Comparison of ENCODE assay signal across 8 mouse cellular contexts in the genomic region with DNA sequence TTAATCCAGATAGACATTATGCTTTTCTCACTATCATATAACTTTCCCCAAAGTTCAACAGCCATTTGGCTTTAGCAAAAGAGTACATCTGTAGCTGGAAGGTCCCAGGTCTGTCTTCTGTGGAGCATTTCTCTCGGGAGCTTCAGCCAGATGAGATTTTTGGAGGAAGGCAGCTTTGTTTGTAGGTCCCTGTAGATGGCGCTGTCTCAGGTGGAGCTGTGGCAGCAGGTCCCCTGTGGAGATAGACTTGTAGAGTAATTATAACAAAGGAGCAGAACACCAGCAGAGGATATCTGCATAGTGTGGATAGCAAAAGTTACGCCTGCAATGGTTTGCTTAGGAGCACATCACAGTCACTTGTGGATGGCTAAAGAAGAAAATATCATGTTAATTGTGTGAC.
DNase-seq lines count a peak whose midpoint lies in the region; ATAC-seq lines count a peak whose summit lies in the region.
"Not testable (repeated sequence)": the region's sequence is repeated elsewhere in the genome, so short reads cannot be mapped to it uniquely, and the experiment has no call there.

No protein-coding gene starts in this region.

- not testable (repeated sequence) for H3K9ac ChIP-seq in forebrain, embryonic 15.5 days (replicated peaks); hindbrain, embryonic 11.5 days (ENCODE audit: low read depth, low read length); kidney, embryonic 16.5 days (replicated peaks; ENCODE audit: low read length); liver, embryonic 11.5 days (ENCODE audit: low read depth, low read length); midbrain, embryonic 13.5 days (replicated peaks); stomach, embryonic 16.5 days (ENCODE audit: low read length)

- ATAC-seq in forebrain, embryonic 15.5 days (replicated peaks); hindbrain, embryonic 11.5 days (ENCODE audit: low FRiP score); kidney, embryonic 16.5 days (ENCODE audit: low FRiP score, low TSS enrichment); liver, embryonic 11.5 days (replicated peaks; ENCODE audit: low FRiP score); midbrain, embryonic 13.5 days; stomach, embryonic 16.5 days (ENCODE audit: insufficient read depth, low FRiP score): not testable (repeated sequence)

- H3K4me1 ChIP-seq in forebrain, embryonic 15.5 days; hindbrain, embryonic 11.5 days (replicated peaks; ENCODE audit: control insufficient read depth, insufficient read depth, low read length); kidney, embryonic 16.5 days (ENCODE audit: insufficient read depth, low read length); liver, embryonic 11.5 days (replicated peaks; ENCODE audit: control insufficient read depth, insufficient read depth, low read length); midbrain, embryonic 13.5 days (replicated peaks); stomach, embryonic 16.5 days (ENCODE audit: control insufficient read depth, insufficient read depth, low read length): not testable (repeated sequence)

- not testable (repeated sequence) for H3K27me3 ChIP-seq in forebrain, embryonic 15.5 days; hindbrain, embryonic 11.5 days (ENCODE audit: control insufficient read depth, insufficient read depth, low read length); kidney, embryonic 16.5 days (ENCODE audit: insufficient read depth, low read length); liver, embryonic 11.5 days (replicated peaks; ENCODE audit: control insufficient read depth, insufficient read depth, low read length); stomach, embryonic 16.5 days (ENCODE audit: control insufficient read depth, insufficient read depth, low read length)
- H3K27me3 ChIP-seq in midbrain, embryonic 13.5 days, result peaks cover 21% of the 10 kb centered on the region; the same call in 1 of the 2 replicates

- H3K27ac ChIP-seq in forebrain, embryonic 15.5 days (replicated peaks); hindbrain, embryonic 11.5 days (ENCODE audit: low read depth, low read length); kidney, embryonic 16.5 days (ENCODE audit: low read length); liver, embryonic 11.5 days (ENCODE audit: low read depth, low read length); midbrain, embryonic 13.5 days; stomach, embryonic 16.5 days (ENCODE audit: low read length): not testable (repeated sequence)

- WGBS in forebrain, embryonic 15.5 days, result 22% methylated on average over 3 of the region's 3 CpGs
- 28% methylated on average over 3 of the region's 3 CpGs for WGBS in hindbrain, embryonic 11.5 days
- WGBS in kidney, embryonic 16.5 days, result 31% methylated on average over 3 of the region's 3 CpGs
- 27% methylated on average over 3 of the region's 3 CpGs for WGBS in liver, embryonic 11.5 days
- 33% methylated on average over 3 of the region's 3 CpGs for WGBS in midbrain, embryonic 13.5 days
- 28% methylated on average over 3 of the region's 3 CpGs for WGBS in stomach, embryonic 16.5 days

- not testable (repeated sequence) for H3K9me3 ChIP-seq in forebrain, embryonic 15.5 days; hindbrain, embryonic 11.5 days (ENCODE audit: control insufficient read depth, low read length); kidney, embryonic 16.5 days (ENCODE audit: low read length); liver, embryonic 11.5 days (ENCODE audit: control insufficient read depth, low read length); midbrain, embryonic 13.5 days; stomach, embryonic 16.5 days (replicated peaks; ENCODE audit: control insufficient read depth, low read length)

- not testable (repeated sequence) for H3K4me3 ChIP-seq in forebrain, embryonic 15.5 days; hindbrain, embryonic 11.5 days (ENCODE audit: low read depth, low read length); kidney, embryonic 16.5 days (ENCODE audit: low read length); liver, embryonic 11.5 days (ENCODE audit: low read depth, low read length); midbrain, embryonic 13.5 days (replicated peaks); stomach, embryonic 16.5 days (replicated peaks; ENCODE audit: low read length)

- DNase-seq in brain, adult 2 months (ENCODE audit: low read depth, low spot score), result peak; percentile 31
- peak; percentile 22 for DNase-seq in embryo, embryonic 10 days (ENCODE audit: low spot score)
- DNase-seq in hindbrain, embryonic 11.5 days (ENCODE audit: low spot score), result peak; percentile 25
- DNase-seq in liver, embryonic 11.5 days (ENCODE audit: low spot score), result not testable (repeated sequence)

- H3K36me3 ChIP-seq in forebrain, embryonic 15.5 days; hindbrain, embryonic 11.5 days (ENCODE audit: control insufficient read depth, insufficient read depth, low read length); kidney, embryonic 16.5 days (ENCODE audit: insufficient read depth, low read length); liver, embryonic 11.5 days (ENCODE audit: control insufficient read depth, insufficient read depth, low read length); midbrain, embryonic 13.5 days; stomach, embryonic 16.5 days (ENCODE audit: control insufficient read depth, insufficient read depth, low read length): not testable (repeated sequence)

- peak overlapping the region; percentile 37 for H3K4me2 ChIP-seq in forebrain, embryonic 15.5 days (replicated peaks)
- H3K4me2 ChIP-seq in hindbrain, embryonic 11.5 days (replicated peaks; ENCODE audit: low read depth, low read length), result not testable (repeated sequence)
- peak overlapping the region; percentile 40 for H3K4me2 ChIP-seq in kidney, embryonic 16.5 days (replicated peaks; ENCODE audit: low read depth, low read length)
- H3K4me2 ChIP-seq in liver, embryonic 11.5 days, result peak overlapping the region; percentile 54
- peak overlapping the region; percentile 43 for H3K4me2 ChIP-seq in midbrain, embryonic 13.5 days (replicated peaks)
- peak overlapping the region; percentile 47; the same call in 1 of the 2 replicates for H3K4me2 ChIP-seq in stomach, embryonic 16.5 days (ENCODE audit: low read depth, low read length)
